In genomic region chr3:105899394-105900147, GRCm38 (mm10) we compare ENCODE assay signal across 8 mouse cellular contexts. TPM values are rescaled to one million over a fixed set of nuclear protein-coding genes. Genes with fewer than 3 reads are reported as not detected.
DNase-seq lines count a peak whose midpoint lies in the region; ATAC-seq and TF ChIP-seq lines count a peak whose summit lies in the region.

No protein-coding gene starts in this region.

- H3K4me3 ChIP-seq in left cerebral cortex, adult 2 months = no peak overlapping the region

- H3K27ac ChIP-seq in left cerebral cortex, adult 2 months = no peak overlapping the region

- intact Hi-C loops in left cerebral cortex, adult 2 months (cut with DNase I) = loop anchor here (1.0 to 5.0 kb wide), 5 partner anchors 97 to 225 kb away; partner anchors contain the start of genes Ddx20 and Rap1a

- peak; percentile 29 for ATAC-seq in activated CD4-positive, CD25-positive, alpha-beta regulatory T cell, adult 4 months
- ATAC-seq in common myeloid progenitor, adult 5-6 weeks (replicated peaks; ENCODE audit: low read depth, poor library complexity, severe bottlenecking) = peak; percentile 23
- peak; percentile 38 for ATAC-seq in megakaryocyte, adult 5-6 weeks (ENCODE audit: poor library complexity, severe bottlenecking)

- peak; percentile 83 for DNase-seq in gastrocnemius, postnatal 10 days
- peak; percentile 94 for DNase-seq in induced T-regulatory cell, adult 2 months (ENCODE audit: low read depth)
- peak; percentile 80 to 85 for DNase-seq in left cerebral cortex, adult 2 months (ENCODE audit: extremely low spot score in 1 of 2, low spot score in 2 of 2)
- peak; percentile 84 to 87 for DNase-seq in right cerebral cortex, adult 2 months (ENCODE audit: low spot score in 2 of 2)
- DNase-seq in urinary bladder, adult 2 months (ENCODE audit: low spot score) = peak; percentile 69

- peak; percentile 97 for TF ChIP-seq CTCF in left cerebral cortex, adult 2 months (IDR thresholded peaks at IDR 0.05)

RNA-seq across cellular contexts. Expression of gene Tmigd3, which starts 28.9 kb away (rescaled TPM):
- not detected for polyA plus RNA-seq in activated CD4-positive, CD25-positive, alpha-beta regulatory T cell, adult 4 months (2017; shearing (Covaris generic))
- total RNA-seq in common myeloid progenitor, adult 5-6 weeks (2017) = 1.0 TPM in 1 of 2 replicates, not detected in the other
- total RNA-seq in gastrocnemius, postnatal 10 days (2021) = under 1 TPM in 1 of 2 experiments, not detected in 1; 0.36 TPM
- total RNA-seq in left cerebral cortex, adult 2 months (2021) = under 1 TPM in 1 of 2 experiments, not detected in 1; 0.75 TPM
- 0.40 and 1.2 TPM in 2 replicates for total RNA-seq in megakaryocyte, adult 5-6 weeks (2015)
- 2.1 and 5.8 TPM in 2 replicates for total RNA-seq in megakaryocyte, adult 5-6 weeks (2017)
- polyA plus RNA-seq in urinary bladder, adult 2 months (2012; rRNA removed) = 0.13 and 0.14 TPM in 2 replicates

RNA-seq across cellular contexts. Expression of gene Adora3, which starts 28.9 kb away (rescaled TPM):
- polyA plus RNA-seq in activated CD4-positive, CD25-positive, alpha-beta regulatory T cell, adult 4 months (2017; shearing (Covaris generic)) = under 1 TPM in 1 of 2 experiments, not detected in 1; 0.71 TPM
- 0.32 and 1.5 TPM in 2 replicates for total RNA-seq in common myeloid progenitor, adult 5-6 weeks (2017)
- total RNA-seq in gastrocnemius, postnatal 10 days (2021) = under 1 TPM; 0.19 to 0.29 TPM
- 1 to 10 TPM in 1 of 2 experiments, under 1 TPM in 1; 0.66 to 1.1 TPM for total RNA-seq in left cerebral cortex, adult 2 months (2021)
- 12.7 and 15.0 TPM in 2 replicates for total RNA-seq in megakaryocyte, adult 5-6 weeks (2015)
- total RNA-seq in megakaryocyte, adult 5-6 weeks (2017) = 6.4 and 6.5 TPM in 2 replicates
- 0.41 and 0.53 TPM in 2 replicates for polyA plus RNA-seq in urinary bladder, adult 2 months (2012; rRNA removed)

RNA-seq across cellular contexts. Expression of gene I830077J02Rik, which starts 32.9 kb away (rescaled TPM):
- polyA plus RNA-seq in activated CD4-positive, CD25-positive, alpha-beta regulatory T cell, adult 4 months (2017; shearing (Covaris generic)) = under 1 TPM in 1 of 2 experiments, not detected in 1; 0.46 TPM
- 10.0 and 15.6 TPM in 2 replicates for total RNA-seq in common myeloid progenitor, adult 5-6 weeks (2017)
- total RNA-seq in gastrocnemius, postnatal 10 days (2021) = under 1 TPM; 0.35 to 0.52 TPM
- total RNA-seq in left cerebral cortex, adult 2 months (2021) = 1 to 10 TPM in 1 of 2 experiments, under 1 TPM in 1; 0.84 to 1.5 TPM
- total RNA-seq in megakaryocyte, adult 5-6 weeks (2015) = 126 and 132 TPM in 2 replicates
- total RNA-seq in megakaryocyte, adult 5-6 weeks (2017) = 71.5 and 74.6 TPM in 2 replicates
- 0.58 and 0.78 TPM in 2 replicates for polyA plus RNA-seq in urinary bladder, adult 2 months (2012; rRNA removed)

RNA-seq across cellular contexts. Expression of gene Wdr77, which starts 59.6 kb away (rescaled TPM):
- polyA plus RNA-seq in activated CD4-positive, CD25-positive, alpha-beta regulatory T cell, adult 4 months (2017; shearing (Covaris generic)) = 10 to 100 TPM; 59.5 to 64.4 TPM
- 37.1 and 50.5 TPM in 2 replicates for total RNA-seq in common myeloid progenitor, adult 5-6 weeks (2017)
- 10 to 100 TPM; 36.0 to 40.6 TPM for total RNA-seq in gastrocnemius, postnatal 10 days (2021)
- 10 to 100 TPM; 50.1 to 50.2 TPM for total RNA-seq in left cerebral cortex, adult 2 months (2021)
- 22.3 and 23.0 TPM in 2 replicates for total RNA-seq in megakaryocyte, adult 5-6 weeks (2015)
- total RNA-seq in megakaryocyte, adult 5-6 weeks (2017) = 11.8 and 14.0 TPM in 2 replicates
- 40.7 and 44.1 TPM in 2 replicates for polyA plus RNA-seq in urinary bladder, adult 2 months (2012; rRNA removed)
